Mouse (Mus musculus): ENCODE measurements around the gene Adarb1.

- TF ChIP-seq CTCF (IDR thresholded peaks at IDR 0.05), result peak; percentile 1; the same call in 1 of the 2 replicates
- peak; percentile 50; the same call in 1 of the 2 replicates for TF ChIP-seq EP300 (IDR thresholded peaks at IDR 0.05)
Measured at GRCm38 (mm10) chr10:77464181-77464936, 46.3 kb upstream of the Adarb1 start.

Measured in lung, postnatal 0 days (tissue).